Mouse (Mus musculus) cerebellum, adult 11 months (tissue): ENCODE measurements around the gene Tbl1x.
"Not testable (repeated sequence)": the region's sequence is repeated elsewhere in the genome, so short reads cannot be mapped to it uniquely, and the experiment has no call there.

Experiments
- DNase-seq: peaks from one replicate; pipeline ENCODE4 v3.0.0; 2022

Gene Tbl1x

GRCm38 (mm10) chrX:77510371-77511300 lies at the start of gene Tbl1x:
Tbl1x (plus strand) TSS chrX:77511013.
- peak; percentile 67 for DNase-seq

- DNase-seq = no peak
Observed at GRCm38 (mm10) chrX:77469216-77469615, 41.6 kb upstream of the Tbl1x start.

- DNase-seq = no peak
Observed at GRCm38 (mm10) chrX:77472858-77473257, 38.0 kb upstream of the Tbl1x start.

- DNase-seq = no peak
Observed at GRCm38 (mm10) chrX:77473511-77473910, 37.3 kb upstream of the Tbl1x start.

GRCm38 (mm10) chrX:77474551-77474950 lies 36.3 kb upstream of the Tbl1x start:
- DNase-seq = no peak

- no peak for DNase-seq
Observed at GRCm38 (mm10) chrX:77477526-77477925, 33.3 kb upstream of the Tbl1x start.

GRCm38 (mm10) chrX:77487922-77488799 lies 22.7 kb upstream of the Tbl1x start:
- peak; percentile 9 for DNase-seq

GRCm38 (mm10) chrX:77490127-77490526 lies 20.7 kb upstream of the Tbl1x start:
- DNase-seq = no peak

- DNase-seq = peak; percentile 73
Observed at GRCm38 (mm10) chrX:77509149-77509548, 1.7 kb upstream of the Tbl1x start.

- DNase-seq = peak; percentile 35
Observed at GRCm38 (mm10) chrX:77509776-77510175, 1.0 kb upstream of the Tbl1x start.

- peak; percentile 41 for DNase-seq
Observed at GRCm38 (mm10) chrX:77511301-77511993, 634 bp downstream of the Tbl1x start.

GRCm38 (mm10) chrX:77511994-77512485 lies 1.2 kb downstream of the Tbl1x start:
- DNase-seq = no peak

- DNase-seq = no peak
Observed at GRCm38 (mm10) chrX:77517274-77518085, 6.7 kb downstream of the Tbl1x start.

- DNase-seq = no peak
Observed at GRCm38 (mm10) chrX:77518929-77519328, 8.1 kb downstream of the Tbl1x start.

GRCm38 (mm10) chrX:77522842-77523375 lies 12.1 kb downstream of the Tbl1x start:
- no peak for DNase-seq

GRCm38 (mm10) chrX:77525179-77525578 lies 14.4 kb downstream of the Tbl1x start:
- no peak for DNase-seq

GRCm38 (mm10) chrX:77528401-77528800 lies 17.6 kb downstream of the Tbl1x start:
- no peak for DNase-seq

GRCm38 (mm10) chrX:77530997-77531396 lies 20.2 kb downstream of the Tbl1x start:
- DNase-seq = no peak

- DNase-seq = no peak
Observed at GRCm38 (mm10) chrX:77533922-77534321, 23.1 kb downstream of the Tbl1x start.

GRCm38 (mm10) chrX:77539770-77540169 lies 29.0 kb downstream of the Tbl1x start:
- not testable (repeated sequence) for DNase-seq

- DNase-seq = no peak
Observed at GRCm38 (mm10) chrX:77544003-77544402, 33.2 kb downstream of the Tbl1x start.

- no peak for DNase-seq
Observed at GRCm38 (mm10) chrX:77544550-77544949, 33.7 kb downstream of the Tbl1x start.
